Mouse (Mus musculus): ENCODE data around the gene Hao1. TPM values are rescaled to one million over a fixed set of nuclear protein-coding genes. Genes with fewer than 3 reads are reported as not detected.

Hao1 gene
- total RNA-seq (2021) = not detected

DNA sequence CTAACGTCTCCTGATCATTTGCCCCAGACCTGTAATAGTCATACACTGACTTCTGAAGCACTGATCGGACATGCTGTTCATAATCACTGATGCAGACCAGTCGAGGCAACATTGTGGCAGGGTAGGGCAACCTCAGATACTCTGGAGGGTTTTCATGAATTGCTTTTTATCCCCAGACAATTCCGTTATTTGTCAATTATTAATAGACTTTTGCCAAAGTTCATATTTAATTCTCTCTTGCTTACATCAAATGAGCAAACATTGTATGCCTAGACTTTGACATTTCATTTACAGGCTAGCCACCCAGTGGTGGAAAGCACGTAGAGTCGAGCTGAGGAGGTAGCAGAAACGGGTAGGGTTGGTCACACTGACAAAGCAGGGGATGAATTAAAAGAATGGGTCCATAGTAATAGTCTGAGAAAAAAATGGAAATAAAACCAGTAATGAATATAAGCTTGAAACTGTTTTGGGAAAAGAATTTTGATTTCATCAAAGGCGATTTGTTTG is at the start of gene Hao1:
TSS of gene Hao1 (minus strand) at position 148 of the 507 bp plus-strand sequence.
- no peak for DNase-seq (ENCODE audit: low spot score in 2 of 2)
- intact Hi-C loops (cut with DNase I) = loop anchor here (5.0 kb wide), 1 partner anchor 123 kb away; no protein-coding TSS in a partner anchor

DNA sequence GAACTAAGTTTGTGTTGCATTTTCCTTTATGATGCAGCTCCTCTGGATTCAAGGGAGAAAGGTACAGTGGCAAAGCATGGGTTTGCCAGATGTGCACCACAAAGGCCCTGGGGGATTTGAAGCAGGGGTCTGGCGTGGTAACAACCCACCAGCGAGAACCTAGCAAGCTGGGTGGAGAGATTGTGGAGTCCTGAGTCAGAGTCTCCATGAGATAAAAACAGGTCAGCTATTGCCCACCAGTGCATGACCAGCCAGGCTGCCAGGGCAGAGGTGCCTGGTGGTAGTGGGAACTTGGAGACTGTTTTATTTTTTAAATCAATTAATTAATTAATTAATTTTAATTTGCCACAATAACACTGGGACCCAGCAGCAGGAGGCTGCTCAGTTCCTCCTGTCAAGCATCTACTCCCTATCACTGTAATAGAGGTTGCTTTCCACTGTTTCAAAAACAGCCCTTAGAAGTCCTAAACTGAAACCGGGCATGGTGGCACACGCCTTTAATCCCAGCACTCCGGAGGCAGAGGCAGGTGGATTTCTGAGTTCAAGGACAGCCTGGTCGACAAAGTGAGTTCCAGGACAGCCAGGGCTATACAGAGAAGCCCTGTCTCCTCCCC is 37.0 kb upstream of the Hao1 start:
- intact Hi-C loops (cut with DNase I) = no loop called here
- DNase-seq (ENCODE audit: low spot score in 2 of 2) = no peak

DNA sequence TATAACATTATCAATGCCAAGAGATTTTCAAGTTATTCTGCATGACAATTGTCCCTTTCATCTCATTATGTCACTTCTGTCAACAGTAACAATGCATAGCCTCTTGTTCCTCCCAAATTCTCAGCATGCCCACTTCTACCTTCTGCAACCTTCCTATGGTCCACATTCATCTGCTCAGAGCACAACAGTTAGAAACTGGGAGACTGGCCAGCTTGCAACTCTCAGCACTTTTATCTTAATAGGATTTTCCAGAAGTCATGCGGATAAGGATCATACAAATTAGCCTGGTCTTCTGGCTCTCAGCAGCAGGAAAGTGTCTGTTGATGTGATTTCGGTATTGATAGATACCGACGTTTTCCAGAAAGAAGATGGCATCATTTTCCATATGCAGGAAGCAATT is 31.1 kb upstream of the Hao1 start:
- intact Hi-C loops (cut with DNase I) = no loop called here
- DNase-seq (ENCODE audit: low spot score in 2 of 2) = no peak

DNA sequence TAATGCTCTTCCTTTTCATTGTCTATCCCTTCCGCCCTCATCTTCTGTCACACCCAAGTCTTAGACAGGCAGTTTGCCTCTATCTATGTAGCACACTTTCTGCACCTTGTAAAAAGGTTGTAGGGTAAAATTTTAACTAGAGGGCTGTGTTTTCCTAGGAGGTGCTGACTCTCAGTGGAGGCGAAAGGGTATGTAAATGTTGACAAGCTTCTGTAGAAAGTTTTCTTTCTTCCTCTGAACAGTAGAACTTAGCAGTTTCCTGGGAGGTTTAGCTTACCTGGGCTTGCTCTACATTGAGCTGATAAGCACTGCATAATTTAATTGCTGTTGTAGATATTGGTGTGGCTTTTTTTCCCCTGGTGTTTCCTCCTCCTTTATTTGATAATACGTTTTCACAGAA is 5.3 kb upstream of the Hao1 start:
- DNase-seq (ENCODE audit: low spot score in 2 of 2) = no peak
- intact Hi-C loops (cut with DNase I) = no loop called here

DNA sequence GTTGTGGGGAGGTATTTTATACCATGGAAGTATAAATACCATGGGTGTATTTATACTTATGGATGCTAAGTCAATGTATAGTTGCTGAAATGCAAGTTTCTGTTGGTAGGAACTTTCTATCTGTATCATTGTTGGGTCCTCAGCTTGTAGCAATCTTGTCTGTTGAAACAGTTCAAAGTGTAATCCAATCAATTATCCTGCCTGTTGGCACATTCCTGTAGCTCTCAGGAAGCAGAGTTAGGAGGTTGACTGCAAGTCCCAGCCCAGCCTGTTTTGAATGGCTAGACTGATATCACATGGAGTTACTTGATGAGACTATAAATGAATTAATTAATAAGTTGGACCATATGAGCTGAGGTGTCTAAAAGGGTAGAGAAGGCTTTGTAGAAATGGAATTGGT is 1.8 kb downstream of the Hao1 start:
- no peak for DNase-seq (ENCODE audit: low spot score in 2 of 2)
- intact Hi-C loops (cut with DNase I) = loop anchor here (5.0 kb wide), 1 partner anchor 125 kb away; no protein-coding TSS in a partner anchor

DNA sequence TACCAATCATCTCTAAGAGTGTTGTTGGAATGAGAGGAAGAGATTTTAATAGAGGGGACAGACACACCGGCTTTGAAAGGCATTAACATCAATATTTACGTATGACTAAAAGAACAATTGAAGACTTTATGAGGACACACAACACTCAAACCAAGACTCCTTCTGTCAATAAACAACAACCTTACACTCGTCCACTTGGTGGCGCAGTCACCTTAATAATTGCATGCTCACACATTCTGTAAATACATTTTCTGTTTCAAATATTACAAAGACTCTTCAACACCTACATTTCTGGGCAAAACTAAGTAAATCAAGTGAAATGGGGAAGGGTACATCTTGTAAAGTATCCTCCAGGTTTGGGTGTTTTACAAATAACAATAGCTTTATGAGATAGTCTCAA is 4.4 kb downstream of the Hao1 start:
- DNase-seq (ENCODE audit: low spot score in 2 of 2) = peak; percentile 62 to 77
- intact Hi-C loops (cut with DNase I) = loop anchor here (2.0 to 5.0 kb wide), 2 partner anchors 128 to 781 kb away; no protein-coding TSS in a partner anchor

DNA sequence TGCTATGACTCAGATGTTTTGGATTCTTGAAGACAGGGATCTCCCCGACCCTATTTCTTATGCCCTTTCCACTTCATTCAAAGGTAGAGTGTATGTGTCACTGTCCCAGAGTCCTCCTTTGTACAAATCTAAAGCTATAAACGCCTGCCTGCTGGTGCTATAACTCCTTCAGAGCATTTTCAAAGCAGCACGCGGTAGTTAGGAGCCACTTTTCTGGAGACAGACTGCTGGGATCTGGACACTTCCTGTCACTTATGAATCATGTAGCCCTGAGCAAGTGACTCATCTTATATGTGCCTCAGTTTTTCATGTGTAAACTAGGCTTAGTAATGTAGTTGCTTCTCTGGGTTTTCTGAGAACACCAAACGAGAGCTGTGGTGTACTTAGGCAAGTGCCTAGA is 9.1 kb downstream of the Hao1 start:
- intact Hi-C loops (cut with DNase I) = no loop called here
- DNase-seq (ENCODE audit: low spot score in 2 of 2) = peak in 1 of 2 experiments; percentile 46

DNA sequence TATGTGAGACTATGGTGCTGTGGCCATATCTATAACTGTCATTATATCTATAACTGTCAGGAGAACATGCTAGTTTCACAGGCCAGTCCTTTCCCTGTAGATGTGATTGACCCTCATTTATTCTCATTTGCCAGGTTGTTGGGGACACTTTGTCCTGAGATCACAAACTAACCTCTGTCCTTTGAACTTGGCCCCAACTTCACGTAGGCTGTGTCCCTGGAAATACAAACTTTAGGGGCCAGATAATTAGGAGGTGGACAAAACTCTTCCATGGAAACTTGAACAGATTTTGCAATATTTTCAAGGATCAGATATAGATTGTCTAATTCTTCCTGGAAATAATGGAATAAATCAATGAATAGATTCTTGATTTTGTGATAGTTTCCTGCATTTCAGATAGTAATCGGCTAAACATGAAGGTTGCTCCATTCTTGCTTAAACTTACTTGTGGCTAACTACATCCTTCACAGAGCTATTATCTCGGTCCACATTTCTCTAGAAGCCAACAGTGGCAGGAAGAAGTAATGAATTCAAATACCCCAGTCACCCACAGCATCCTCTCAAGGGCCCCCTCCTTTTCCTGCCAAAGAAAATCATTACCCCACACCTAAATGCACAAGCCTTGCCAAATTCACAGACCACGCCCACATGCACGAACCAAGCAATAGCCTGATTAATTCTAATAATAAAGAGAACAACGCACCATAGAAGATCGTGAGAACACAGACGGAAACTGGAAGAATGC is 9.7 kb downstream of the Hao1 start:
- no peak for DNase-seq (ENCODE audit: low spot score in 2 of 2)
- intact Hi-C loops (cut with DNase I) = loop anchor here (5.0 kb wide), 1 partner anchor 1522 kb away; no protein-coding TSS in a partner anchor

DNA sequence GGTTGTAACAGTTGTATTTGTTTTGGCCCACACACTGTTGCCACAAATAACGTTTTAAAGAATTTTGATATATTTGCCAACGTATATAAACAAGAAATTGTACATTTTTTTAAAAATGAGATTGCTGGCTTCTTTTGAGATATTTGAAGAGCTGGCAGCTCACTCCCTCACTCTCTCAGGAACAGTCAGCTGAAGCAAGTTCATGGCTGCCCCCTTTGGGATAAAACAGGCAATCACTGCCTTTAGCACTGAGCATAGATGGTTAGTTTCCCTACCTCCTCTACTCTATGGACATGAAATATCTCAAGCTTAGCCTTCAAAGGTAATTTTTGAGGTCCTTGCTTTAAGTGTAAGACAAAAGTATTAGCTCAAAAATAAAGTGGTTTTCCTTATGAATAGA is 10.7 kb downstream of the Hao1 start:
- intact Hi-C loops (cut with DNase I) = loop anchor here (5.0 kb wide), 1 partner anchor 1521 kb away; no protein-coding TSS in a partner anchor
- peak in 1 of 2 experiments; percentile 33 for DNase-seq (ENCODE audit: low spot score in 2 of 2)

DNA sequence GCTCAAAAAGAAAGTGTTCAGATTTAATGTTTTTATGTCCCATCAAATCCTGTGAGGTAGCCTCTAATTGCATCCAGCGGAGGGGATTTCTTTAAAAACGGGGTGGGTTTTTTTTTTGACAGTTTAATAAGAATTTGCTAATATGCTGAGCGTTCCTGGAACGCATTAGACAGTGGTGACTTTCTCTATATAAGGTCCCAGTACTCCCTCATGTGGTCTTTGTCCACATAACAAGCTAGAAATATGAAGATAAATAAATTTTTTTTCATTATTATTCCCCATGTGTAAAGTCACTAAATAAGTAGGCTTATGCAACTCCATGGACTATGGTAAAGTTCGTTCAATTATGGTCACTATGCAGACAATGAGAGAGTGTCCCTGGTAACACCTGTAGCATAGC is 13.1 kb downstream of the Hao1 start:
- DNase-seq (ENCODE audit: low spot score in 2 of 2) = no peak
- intact Hi-C loops (cut with DNase I) = loop anchor here (5.0 kb wide), 1 partner anchor 1519 kb away; no protein-coding TSS in a partner anchor

DNA sequence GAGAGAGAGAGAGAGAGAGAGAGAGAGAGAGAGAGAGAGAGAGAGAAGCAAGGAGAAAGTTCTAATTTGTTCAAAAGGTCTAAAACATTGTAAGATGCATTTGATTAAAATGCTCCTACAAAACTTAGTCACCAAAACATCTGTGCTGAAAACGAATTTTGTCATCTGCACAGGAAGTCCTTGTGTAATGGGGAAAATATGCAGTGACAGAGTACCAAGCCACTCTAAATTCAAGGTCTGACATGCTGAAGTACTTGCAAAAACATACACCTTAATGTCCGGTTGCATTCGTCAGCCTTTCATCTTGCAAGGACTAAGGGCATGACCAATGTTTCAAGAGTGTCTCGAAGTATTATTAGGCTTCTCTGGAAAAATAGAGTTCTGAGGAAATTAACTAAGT is 15.7 kb downstream of the Hao1 start:
- intact Hi-C loops (cut with DNase I) = no loop called here
- DNase-seq (ENCODE audit: low spot score in 2 of 2) = no peak

DNA sequence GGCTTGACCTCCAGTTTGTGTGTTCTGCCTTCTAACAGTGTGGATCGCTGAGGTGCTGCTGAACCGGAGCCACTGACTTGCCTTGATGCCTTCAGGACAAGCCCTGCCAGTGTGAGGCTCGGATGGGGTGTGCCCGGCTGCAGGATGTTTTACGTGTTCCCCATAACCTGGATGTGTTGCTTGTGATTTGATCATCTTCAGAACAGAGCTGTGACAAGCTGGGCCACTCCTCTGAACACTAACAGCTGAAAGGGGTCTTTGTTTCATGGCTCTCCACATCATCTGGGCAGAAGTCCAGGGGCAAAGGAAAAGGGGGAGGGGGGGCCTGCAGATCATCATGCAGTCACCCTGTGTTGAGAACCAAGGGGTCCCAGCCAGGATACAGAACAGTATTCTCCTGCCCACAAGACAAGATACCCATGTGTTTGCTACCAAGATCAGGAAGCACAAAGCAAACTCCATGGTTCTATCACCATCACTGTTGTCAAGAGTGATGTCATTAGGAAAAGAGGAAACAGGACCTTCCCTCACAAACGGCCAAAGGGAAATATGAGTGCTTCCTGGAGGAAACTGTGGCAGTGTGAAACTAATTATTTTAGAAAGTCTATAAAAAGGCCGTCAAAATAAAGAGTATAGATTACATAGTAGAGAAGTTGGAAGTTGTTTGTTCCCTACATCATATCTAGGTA is 25.9 kb downstream of the Hao1 start:
- DNase-seq (ENCODE audit: low spot score in 2 of 2) = no peak
- intact Hi-C loops (cut with DNase I) = no loop called here

DNA sequence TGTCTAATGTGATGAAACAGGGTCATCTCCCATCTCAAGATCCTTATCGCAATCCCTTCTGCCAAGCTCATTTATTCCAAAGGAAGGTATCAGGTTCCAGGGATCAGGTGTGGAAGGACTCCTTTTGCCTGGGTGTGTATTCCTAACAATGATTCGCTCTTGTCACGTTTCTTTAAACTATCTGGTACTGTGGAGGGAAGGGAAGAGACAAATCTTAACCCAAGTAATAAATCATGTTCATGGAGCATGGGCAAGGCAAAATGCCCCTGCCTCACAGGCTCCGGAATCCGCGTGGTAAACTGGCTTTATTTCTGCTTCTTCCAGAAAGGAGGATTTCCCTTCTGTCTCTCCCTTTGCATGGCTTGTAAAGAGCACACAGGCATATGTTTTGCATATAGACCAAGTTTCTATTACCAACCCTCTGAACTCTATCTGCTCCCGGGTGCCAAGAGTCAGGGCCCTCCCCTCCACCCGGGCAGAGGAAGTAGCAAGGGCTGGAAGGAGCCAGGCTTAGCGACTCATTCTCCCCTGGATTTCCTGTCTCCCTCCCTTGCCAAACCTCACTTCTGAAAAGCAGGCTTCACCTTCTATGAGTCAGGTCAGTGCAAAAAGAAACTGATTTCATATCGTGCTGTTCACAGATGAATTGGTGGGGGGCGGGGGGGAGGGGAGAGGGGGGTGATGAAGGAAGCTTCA is 26.6 kb downstream of the Hao1 start:
- no peak for DNase-seq (ENCODE audit: low spot score in 2 of 2)
- intact Hi-C loops (cut with DNase I) = no loop called here

DNA sequence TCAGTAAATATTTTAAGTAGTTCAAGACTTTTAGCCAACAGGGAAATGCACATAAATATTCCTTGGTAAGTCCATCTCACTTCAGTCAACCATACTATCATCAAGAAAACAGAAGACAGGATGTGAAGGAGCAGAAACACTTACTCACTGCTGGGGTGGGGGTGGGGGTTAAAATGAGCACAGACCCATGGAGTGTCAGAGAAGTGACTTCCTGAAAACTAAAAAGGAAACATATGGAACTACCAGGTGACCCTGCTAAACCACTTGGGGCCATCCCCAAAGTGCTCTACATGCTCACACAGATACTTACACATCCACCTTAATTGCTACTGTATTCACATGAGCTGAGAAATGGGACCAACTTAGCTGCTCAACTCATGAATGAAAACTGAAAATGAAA is 36.1 kb downstream of the Hao1 start:
- intact Hi-C loops (cut with DNase I) = no loop called here
- no peak for DNase-seq (ENCODE audit: low spot score in 2 of 2)

DNA sequence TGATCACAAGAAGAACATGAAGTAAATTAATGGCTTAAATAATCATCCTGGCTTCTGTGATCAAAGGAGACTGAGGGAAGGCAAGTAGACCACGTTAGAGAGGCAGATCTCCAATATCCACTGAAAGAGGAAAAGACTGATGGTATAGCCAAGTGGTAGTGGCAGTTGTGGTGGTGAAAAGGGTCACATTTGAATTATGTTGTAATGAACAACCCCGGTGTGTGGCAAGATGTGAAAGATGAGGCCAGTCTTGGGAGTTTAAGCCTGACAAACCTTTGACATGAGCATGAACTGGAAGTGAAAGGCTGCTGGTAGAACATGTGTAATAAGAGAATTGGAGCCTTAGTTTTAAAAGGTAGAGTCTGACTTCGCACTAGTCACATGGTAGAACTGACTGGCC is 54.4 kb downstream of the Hao1 start:
- intact Hi-C loops (cut with DNase I) = no loop called here
- DNase-seq (ENCODE audit: low spot score in 2 of 2) = no peak

DNA sequence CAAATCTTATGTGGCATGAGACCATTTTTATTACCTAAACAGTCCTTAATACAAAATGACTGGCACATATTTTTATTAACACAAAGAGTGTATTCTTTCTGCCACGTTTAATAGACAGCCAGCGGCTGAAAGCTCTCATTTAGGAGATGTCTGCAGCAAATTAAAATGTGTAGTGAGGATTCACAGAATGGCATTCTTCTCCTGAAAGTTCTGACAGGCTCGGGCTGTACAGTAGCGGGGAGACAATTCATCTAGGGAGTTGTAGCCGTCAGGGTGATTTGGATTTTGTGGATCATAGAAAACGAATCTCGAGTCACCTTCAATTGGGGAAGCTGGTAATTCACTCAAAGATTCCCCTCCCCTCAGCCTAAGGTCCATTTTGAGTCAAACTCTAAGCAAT is 55.7 kb downstream of the Hao1 start:
- no peak for DNase-seq (ENCODE audit: low spot score in 2 of 2)
- intact Hi-C loops (cut with DNase I) = no loop called here

DNA sequence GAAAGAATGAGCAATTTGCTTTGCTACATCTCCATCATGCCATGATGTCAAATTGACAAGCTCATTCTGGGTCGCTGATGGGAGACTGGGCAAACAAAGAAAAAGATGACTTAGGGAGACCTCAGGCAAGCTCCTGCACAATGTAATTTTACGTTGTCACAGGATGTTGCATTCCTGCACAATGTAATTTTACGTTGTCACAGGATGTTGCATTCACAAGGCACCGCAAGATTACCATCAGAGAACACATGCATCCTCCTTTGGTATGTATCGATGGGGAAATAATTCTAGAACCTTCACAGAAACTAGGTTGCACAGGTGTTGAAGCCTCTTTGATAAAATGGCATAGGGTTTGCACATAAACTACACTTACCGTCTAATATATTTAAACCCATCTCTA is 65.5 kb downstream of the Hao1 start:
- DNase-seq (ENCODE audit: low spot score in 2 of 2) = no peak
- intact Hi-C loops (cut with DNase I) = loop anchor here (10.0 kb wide), 3 partner anchors 454 to 1464 kb away; no protein-coding TSS in a partner anchor

DNA sequence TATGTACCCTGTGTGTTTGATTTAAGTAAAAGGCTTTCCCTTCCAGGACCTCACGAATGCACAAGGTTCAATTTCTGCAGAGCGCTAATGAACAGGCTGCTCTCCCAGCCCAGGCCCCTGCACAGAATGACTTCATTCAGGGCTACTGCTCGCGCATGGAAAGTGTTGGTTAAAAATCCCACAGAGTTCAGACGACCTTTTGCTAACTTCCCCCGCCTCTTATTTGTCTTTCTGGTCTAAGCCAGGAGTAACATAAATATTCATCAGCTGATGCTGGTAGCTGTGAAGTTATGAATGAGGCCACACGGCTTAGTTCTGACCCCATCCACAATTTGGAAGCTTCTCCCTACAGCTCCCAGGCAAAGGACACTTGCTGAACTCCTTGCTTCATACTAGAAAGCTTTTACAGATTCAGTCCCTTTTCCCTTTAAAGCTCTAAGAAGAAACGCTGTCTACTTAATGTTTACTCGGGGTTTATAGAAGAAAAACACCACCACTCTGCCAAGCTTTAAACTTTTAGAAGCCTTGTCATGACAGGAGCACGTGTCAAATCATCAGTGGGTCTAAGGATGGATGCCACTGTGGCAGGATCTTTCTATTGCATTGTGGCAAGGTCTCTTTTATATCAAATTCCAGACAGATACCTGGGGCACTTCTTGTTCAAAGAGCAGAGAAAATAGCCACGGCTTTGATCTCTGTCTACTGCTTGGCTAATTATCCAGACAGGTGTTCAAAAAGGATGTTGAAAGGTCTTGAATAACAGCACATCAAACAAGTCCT is 67.9 kb downstream of the Hao1 start:
- intact Hi-C loops (cut with DNase I) = loop anchor here (10.0 kb wide), 3 partner anchors 451 to 1461 kb away; no protein-coding TSS in a partner anchor
- no peak for DNase-seq (ENCODE audit: low spot score in 2 of 2)

DNA sequence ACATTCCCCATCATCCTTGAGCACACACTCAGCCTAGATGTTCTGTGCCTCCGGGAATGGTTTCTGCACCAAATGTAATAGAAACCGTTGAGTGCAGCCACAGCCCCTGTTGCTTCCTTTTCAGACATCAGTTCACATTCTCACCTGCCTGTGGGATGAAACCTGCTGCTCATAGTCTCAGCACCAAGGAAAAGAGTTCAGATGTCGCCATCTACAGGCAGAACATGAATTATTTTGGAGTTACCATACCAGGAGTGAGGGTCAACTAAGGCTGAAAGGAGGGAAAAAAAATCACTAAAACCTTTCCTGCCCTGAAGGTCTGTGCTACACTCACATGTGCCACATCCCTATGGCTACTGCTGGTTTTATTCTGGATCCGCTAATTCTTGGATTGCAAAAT is 71.5 kb downstream of the Hao1 start:
- peak; percentile 9 to 28 for DNase-seq (ENCODE audit: low spot score in 2 of 2)
- intact Hi-C loops (cut with DNase I) = loop anchor here (2.0 to 10.0 kb wide), 5 partner anchors 448 to 1458 kb away; no protein-coding TSS in a partner anchor
